Mouse (Mus musculus) heart, adult 10 weeks (tissue): Measurements from ENCODE around the gene Ppl. TPM values are rescaled to one million over a fixed set of nuclear protein-coding genes. Genes with fewer than 3 reads are reported as not detected.

ENCODE experiments used
- polyA plus RNA-seq: library from polyadenylated mRNA; stranded (reverse); fragments of 350-450 nt; fragmentation: Illumina TruSeq; extraction: RNeasy Lipid Tissue Mini Kit (QIAGEN cat#74804); gene quantifications from one replicate; pipeline ENCODE4 v1.2.3, GENCODE M21; 2014; ENCODE audit warnings: low read depth, low replicate concordance

The Ppl gene
- polyA plus RNA-seq = 4.8 TPM

GRCm38 (mm10) chr16:5132401-5132801 is at the start of gene Ppl:
TSS of gene Ppl (minus strand) at chr16:5132421.

DNA sequence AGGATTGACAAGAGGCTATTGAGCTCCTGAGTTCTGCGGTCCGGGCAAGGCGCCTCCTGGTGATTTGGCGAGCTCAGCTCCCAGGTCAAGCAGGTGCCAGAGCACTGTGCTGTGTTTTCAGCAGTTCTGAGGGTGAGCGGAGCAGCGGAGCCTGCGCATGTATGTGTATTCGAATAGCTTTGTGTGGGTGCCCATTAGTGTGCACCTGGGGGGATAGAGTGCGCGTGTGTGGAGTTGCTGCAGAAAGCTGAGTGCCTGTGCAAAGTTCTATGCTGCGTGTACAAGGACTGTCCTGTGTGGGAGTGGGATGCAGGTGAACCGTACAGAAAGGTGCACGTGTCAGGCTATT is 14.8 kb upstream of the Ppl start, which contains the start of gene Sec14l5:
Gene Sec14l5, plus strand, starts transcription at position 73 of the 349 bp plus-strand sequence.

DNA sequence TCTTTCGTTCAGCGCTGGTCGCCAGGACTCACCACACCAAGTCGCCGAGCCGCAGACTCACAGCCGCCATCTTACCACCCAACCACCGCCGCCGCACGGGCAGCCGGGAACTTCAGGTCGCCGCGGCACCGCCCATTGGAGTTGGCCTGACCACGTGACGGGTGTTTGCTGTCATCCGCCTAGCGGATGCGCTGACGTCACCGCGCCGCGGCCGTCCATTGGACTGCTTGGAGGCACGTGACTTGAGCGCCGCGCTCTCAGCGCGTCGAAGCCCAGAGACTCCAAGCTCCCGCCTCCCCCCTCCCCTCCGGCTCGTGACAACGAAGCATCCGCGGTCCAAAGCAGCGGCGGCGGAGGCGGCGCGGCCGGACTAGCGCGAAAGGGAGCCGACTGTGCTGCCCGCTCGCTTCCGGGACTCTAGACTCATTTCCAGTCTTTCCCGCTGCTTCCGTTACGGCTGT is 82.4 kb downstream of the Ppl start, which contains the start of the genes Glyr1 and Ubn1:
Gene Glyr1, minus strand, starts transcription at position 90 of the 461 bp plus-strand sequence.
Gene Ubn1, plus strand, starts transcription at position 284 of the 461 bp plus-strand sequence.

Other genes with a start within 250 kb of the Ppl start
- 173 TPM for gene Mgrn1, start 246.2 kb downstream of the Ppl start, polyA plus RNA-seq
- 24.9 TPM for gene Nudt16l1, start 193.7 kb downstream of the Ppl start, polyA plus RNA-seq
- 19.7 TPM for gene Anks3, start 168.2 kb downstream of the Ppl start, polyA plus RNA-seq
- gene Sept12, start 134.6 kb downstream of the Ppl start, polyA plus RNA-seq = not detected
- not detected for gene Smim22, start 125.1 kb downstream of the Ppl start, polyA plus RNA-seq
- gene Rogdi, start 118.9 kb downstream of the Ppl start, polyA plus RNA-seq = 35.0 TPM
- 52.6 TPM for gene Glyr1, start 82.6 kb downstream of the Ppl start, polyA plus RNA-seq
- gene Ubn1, start 82.4 kb downstream of the Ppl start, polyA plus RNA-seq = 20.4 TPM
- gene Sec14l5, start 14.7 kb upstream of the Ppl start, polyA plus RNA-seq = 2.7 TPM
- gene Nagpa, start 71.6 kb upstream of the Ppl start, polyA plus RNA-seq = 15.2 TPM
- 9.1 TPM for gene AU021092, start 89.9 kb upstream of the Ppl start, polyA plus RNA-seq
- gene Alg1, start 101.2 kb upstream of the Ppl start, polyA plus RNA-seq = 23.5 TPM
- 14.2 TPM for gene Eef2kmt, start 123.6 kb upstream of the Ppl start, polyA plus RNA-seq